Mouse (Mus musculus) ES-Bruce4 (cell line): ENCODE measurements around the gene Zfp280d. TPM values are rescaled to one million over a fixed set of nuclear protein-coding genes. Genes with fewer than 3 reads are reported as not detected.

Experiments
- H3K27ac ChIP-seq: 2 replicates; pipeline ENCODE4 v1.5.1; 2012; ENCODE audit warnings: low read length, inconsistent platforms; ENCODE audit not compliant: insufficient read depth
- H3K27me3 ChIP-seq: 2 replicates; pipeline ENCODE4 v1.6.1; 2012; ENCODE audit warnings: mild to moderate bottlenecking, low read length, inconsistent platforms; ENCODE audit not compliant: control insufficient read depth, poor library complexity, insufficient read depth, severe bottlenecking
- H3K36me3 ChIP-seq: 2 replicates; pipeline ENCODE4 v1.6.1; 2012; ENCODE audit warnings: inconsistent platforms, mild to moderate bottlenecking, low read length, moderate library complexity; ENCODE audit not compliant: control insufficient read depth, poor library complexity, insufficient read depth, severe bottlenecking
- H3K4me1 ChIP-seq: one replicate; pipeline ENCODE4 v1.8.1; 2011; ENCODE audit warnings: low read length; ENCODE audit not compliant: control insufficient read depth, insufficient read depth
- H3K4me3 ChIP-seq: 2 replicates; pipeline ENCODE4 v1.5.1; 2011; ENCODE audit warnings: low read depth, mild to moderate bottlenecking, low read length
- H3K9ac ChIP-seq: 2 replicates; pipeline ENCODE4 v1.6.1; 2012; ENCODE audit warnings: low read depth, mild to moderate bottlenecking, inconsistent platforms; ENCODE audit not compliant: poor library complexity, severe bottlenecking
- H3K9me3 ChIP-seq: replicated peaks from 2 replicates; pipeline ENCODE4 v1.6.1; 2012; ENCODE audit warnings: mild to moderate bottlenecking, low read length, inconsistent platforms; ENCODE audit not compliant: control insufficient read depth, poor library complexity, insufficient read depth, severe bottlenecking
- CTCF ChIP-seq: IDR thresholded peaks from one replicate; pipeline ENCODE4 v1.8.1; 2011; ENCODE audit warnings: low read depth, low read length
- EP300 ChIP-seq: IDR thresholded peaks from 2 replicates; pipeline ENCODE4 v1.6.1; 2011; ENCODE audit warnings: low read depth, low read length; ENCODE audit not compliant: insufficient read depth
- POLR2A ChIP-seq: IDR thresholded peaks from one replicate; pipeline ENCODE4 v1.8.1; 2011; ENCODE audit warnings: low read length; ENCODE audit not compliant: insufficient read depth
- polyA plus RNA-seq: library from polyadenylated mRNA; stranded (reverse); fragments of >200 nt; gene quantifications from 2 replicates; pipeline ENCODE4 v1.2.4, GENCODE M21; 2011; ENCODE audit warnings: low read depth; ENCODE audit not compliant: missing spikeins, insufficient read depth, insufficient read length

The Zfp280d gene
- polyA plus RNA-seq, 1 experiment = 68.6 TPM

GRCm38 (mm10) chr9:72264859-72265258 is 9.8 kb upstream of the Zfp280d start:
- H3K9me3 ChIP-seq = peaks cover 10% of the 10 kb centered on the region
- TF ChIP-seq EP300 (peak; percentile 64; the same call in 1 of the 2 replicates), CTCF (no peak), POLR2A (no peak)
- no peak overlapping the region; the same call in 1 of the 2 replicates for H3K27ac ChIP-seq
- no peak overlapping the region for H3K4me3 ChIP-seq
- H3K27me3 ChIP-seq = no peaks in the 10 kb centered on the region
- H3K36me3 ChIP-seq = no peaks in the 10 kb centered on the region
- H3K4me1 ChIP-seq = no peaks in the 10 kb centered on the region
- no peak overlapping the region for H3K9ac ChIP-seq

GRCm38 (mm10) chr9:72270146-72270545 is 4.5 kb upstream of the Zfp280d start:
- Histone ChIP-seq H3K9ac (no peak overlapping the region), H3K4me3 (no peak overlapping the region), H3K27ac (no peak overlapping the region), H3K9me3 (peaks cover 49% of the 10 kb centered on the region), H3K4me1 (no peaks in the 10 kb centered on the region), H3K36me3 (no peaks in the 10 kb centered on the region), H3K27me3 (no peaks in the 10 kb centered on the region)
- TF ChIP-seq CTCF = no peak

GRCm38 (mm10) chr9:72273646-72274410 is 832 bp upstream of the Zfp280d start:
- Histone ChIP-seq H3K27me3 (no peaks in the 10 kb centered on the region), H3K9ac (no peak overlapping the region), H3K4me3 (no peak overlapping the region), H3K4me1 (no peaks in the 10 kb centered on the region), H3K36me3 (no peaks in the 10 kb centered on the region), H3K27ac (no peak overlapping the region), H3K9me3 (peaks cover 42% of the 10 kb centered on the region)
- TF ChIP-seq EP300 (no peak), POLR2A (no peak), CTCF (no peak)

- no peaks in the 10 kb centered on the region for H3K4me1 ChIP-seq
- peak overlapping the region; percentile 54; the same call in 1 of the 2 replicates for H3K27ac ChIP-seq
- peaks cover 38% of the 10 kb centered on the region for H3K9me3 ChIP-seq
- peak overlapping the region; percentile 83 for H3K9ac ChIP-seq
- H3K36me3 ChIP-seq = no peaks in the 10 kb centered on the region
- peak overlapping the region; percentile 98 for H3K4me3 ChIP-seq
- TF ChIP-seq EP300 = no peak
- H3K27me3 ChIP-seq = no peaks in the 10 kb centered on the region
These were observed 680 bp downstream of the Zfp280d start for GRCm38 (mm10) chr9:72275101-72275978.

GRCm38 (mm10) chr9:72275979-72276500 is 1.4 kb downstream of the Zfp280d start:
- no peaks in the 10 kb centered on the region for H3K36me3 ChIP-seq
- H3K4me1 ChIP-seq = no peaks in the 10 kb centered on the region
- H3K4me3 ChIP-seq = peak overlapping the region; percentile 71
- H3K27ac ChIP-seq = 0 out of 2 replicates have a peak overlapping the region, but pooled peaks have one; percentile 7
- H3K9ac ChIP-seq = peak overlapping the region; percentile 83
- no peaks in the 10 kb centered on the region for H3K27me3 ChIP-seq
- peaks cover 31% of the 10 kb centered on the region for H3K9me3 ChIP-seq
- TF ChIP-seq EP300 (no peak), CTCF (no peak), POLR2A (no peak)
